Mouse (Mus musculus): ENCODE measurements around the gene Scap.

DNA sequence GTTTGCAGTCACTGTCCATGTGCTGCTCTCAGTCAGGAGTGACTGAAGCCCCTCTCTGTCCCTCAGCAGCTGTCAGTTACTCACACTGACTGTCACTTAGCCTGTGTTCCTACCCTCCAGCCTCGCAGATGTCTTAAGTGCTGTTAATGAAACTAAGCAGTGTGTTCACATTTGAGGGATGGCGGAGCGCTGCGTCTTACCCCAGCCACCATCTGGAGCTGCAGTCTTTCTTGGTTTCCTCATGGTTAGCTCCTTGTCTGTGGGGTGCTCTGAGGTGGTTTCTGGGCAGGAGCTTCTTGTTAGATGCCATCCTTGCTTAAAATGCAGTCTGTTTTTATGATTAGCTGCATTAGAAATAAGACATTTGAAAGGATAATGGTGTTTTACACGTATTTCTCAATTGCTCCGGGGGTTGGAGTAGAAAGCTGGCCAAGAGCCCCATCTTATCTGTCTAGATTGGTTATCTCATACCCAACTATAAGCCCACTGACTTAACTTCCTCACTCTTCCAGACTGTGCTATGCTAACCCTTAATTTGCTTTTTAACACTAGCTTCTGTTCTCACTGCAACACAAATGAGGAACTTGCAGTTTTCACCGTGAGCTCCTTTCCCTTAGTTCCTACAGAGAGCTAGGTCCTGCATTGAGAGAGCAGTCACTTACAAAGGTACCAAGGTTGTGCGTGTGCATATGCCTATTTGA, 19.0 kb downstream of the Scap start:
- no peak for TF ChIP-seq POLR2A (IDR thresholded peaks at IDR 0.05; ENCODE audit: insufficient read depth, low read depth, low read length)
- no peak for TF ChIP-seq CTCF (IDR thresholded peaks at IDR 0.05; ENCODE audit: insufficient read depth, low read depth, low read length)

All from olfactory bulb, adult 2 months (tissue).